Mouse (Mus musculus) lung, postnatal 0 days (tissue): Measurements from ENCODE around the gene Sdhd.

Experiments used
- CTCF ChIP-seq: IDR thresholded peaks from 2 replicates; pipeline ENCODE4 v1.5.1; 2016; ENCODE audit warnings: antibody characterized with exemption, mild to moderate bottlenecking
- EP300 ChIP-seq: IDR thresholded peaks from 2 replicates; pipeline ENCODE4 v1.6.1; 2016; ENCODE audit warnings: antibody characterized with exemption, mild to moderate bottlenecking, control low read depth

- no peak for TF ChIP-seq CTCF
- no peak for TF ChIP-seq EP300
Observed at GRCm38 (mm10) chr9:50552206-50552605, 51.4 kb downstream of the Sdhd start.
